Mouse (Mus musculus): ENCODE results near the gene Rpn1. TPM values are rescaled to one million over a fixed set of nuclear protein-coding genes. Genes with fewer than 3 reads are reported as not detected.

The Rpn1 gene
- polyA plus RNA-seq, 1 experiment from 2014 or later = 340 TPM

DNA sequence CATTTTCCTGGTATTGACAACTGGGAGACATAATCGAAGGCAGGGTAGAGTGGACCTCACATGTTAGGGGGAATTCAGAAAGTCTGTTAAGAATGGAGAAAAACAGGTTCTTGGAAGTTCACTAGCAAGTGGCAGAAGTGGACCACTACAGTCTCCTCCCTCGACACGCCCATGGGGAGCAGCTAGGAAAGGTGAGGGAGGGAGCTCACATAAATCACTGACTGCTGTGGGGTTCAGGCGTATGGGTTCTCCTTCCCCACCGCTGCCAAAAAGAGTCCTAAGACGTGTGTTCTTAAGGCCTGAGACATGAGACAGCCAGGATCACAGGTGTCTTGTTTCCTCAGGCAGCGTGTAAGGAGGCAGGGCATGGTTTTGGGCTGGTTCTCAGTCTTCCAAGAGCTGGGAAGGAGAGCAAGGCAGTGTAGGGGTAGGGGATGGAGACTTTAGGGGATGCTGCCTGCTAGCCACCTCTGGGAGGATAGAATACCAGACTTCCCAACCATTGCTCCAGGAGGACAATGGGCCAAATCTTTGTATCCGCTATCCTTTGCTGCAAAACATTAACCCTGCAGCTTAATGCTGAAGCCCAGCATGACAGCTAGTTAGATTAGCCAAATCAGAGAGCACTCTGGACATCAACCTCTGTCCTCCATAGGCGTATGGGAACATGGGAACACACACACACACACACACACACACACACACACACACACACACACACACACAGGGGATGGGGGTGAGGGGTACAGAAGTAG, 30.0 kb upstream of the Rpn1 start:
- no peak for DNase-seq (ENCODE audit: low spot score)
- H3K27ac ChIP-seq = no peak overlapping the region
- 57% methylated on average over 9 of the region's 9 CpGs for WGBS
- H3K4me3 ChIP-seq = no peak overlapping the region
- H3K4me1 ChIP-seq = no peaks in the 10 kb centered on the region
- H3K27me3 ChIP-seq (ENCODE audit: low read depth, poor library complexity, severe bottlenecking) = peaks cover 4% of the 10 kb centered on the region; the same call in 1 of the 2 replicates
- H3K9me3 ChIP-seq (replicated peaks) = no peaks in the 10 kb centered on the region
- H3K36me3 ChIP-seq = no peaks in the 10 kb centered on the region

- Histone ChIP-seq H3K36me3 (no peaks in the 10 kb centered on the region), H3K27me3 (ENCODE audit: low read depth, poor library complexity, severe bottlenecking) (0 out of 2 replicates have a peak, but pooled peaks cover 4% of the 10 kb centered on the region), H3K4me1 (no peaks in the 10 kb centered on the region), H3K4me3 (no peak overlapping the region), H3K27ac (no peak overlapping the region), H3K9me3 (replicated peaks) (no peaks in the 10 kb centered on the region)
- DNase-seq (ENCODE audit: low spot score) = no peak
- 79% methylated on average over 5 of the region's 5 CpGs for WGBS
Measured at GRCm38 (mm10) chr6:88055663-88056062, 28.6 kb upstream of the Rpn1 start.

GRCm38 (mm10) chr6:88056866-88057265, 27.4 kb upstream of the Rpn1 start:
- Histone ChIP-seq H3K27ac (no peak overlapping the region), H3K9me3 (replicated peaks) (no peaks in the 10 kb centered on the region)
- WGBS = 88% methylated on average over 5 of the region's 5 CpGs

GRCm38 (mm10) chr6:88059903-88060302, 24.4 kb upstream of the Rpn1 start:
- H3K4me1 ChIP-seq = no peaks in the 10 kb centered on the region
- H3K27ac ChIP-seq = no peak overlapping the region
- H3K36me3 ChIP-seq = no peaks in the 10 kb centered on the region
- H3K27me3 ChIP-seq (ENCODE audit: low read depth, poor library complexity, severe bottlenecking) = 0 out of 2 replicates have a peak, but pooled peaks cover under 1% of the 10 kb centered on the region
- no peak for DNase-seq (ENCODE audit: low spot score)
- H3K4me3 ChIP-seq = no peak overlapping the region
- no peaks in the 10 kb centered on the region for H3K9me3 ChIP-seq (replicated peaks)
- WGBS = 85% methylated on average over 5 of the region's 5 CpGs

More at GRCm38 (mm10) chr6:88056866-88057265, 27.4 kb upstream of the Rpn1 start:
- no peak overlapping the region for H3K4me3 ChIP-seq
- H3K27me3 ChIP-seq (ENCODE audit: low read depth, poor library complexity, severe bottlenecking) = 0 out of 2 replicates have a peak, but pooled peaks cover 4% of the 10 kb centered on the region
- no peaks in the 10 kb centered on the region for H3K36me3 ChIP-seq
- DNase-seq (ENCODE audit: low spot score) = no peak
- no peaks in the 10 kb centered on the region for H3K4me1 ChIP-seq

- no peak overlapping the region for H3K4me3 ChIP-seq
Measured at GRCm38 (mm10) chr6:88060602-88061001, 23.7 kb upstream of the Rpn1 start.

DNA sequence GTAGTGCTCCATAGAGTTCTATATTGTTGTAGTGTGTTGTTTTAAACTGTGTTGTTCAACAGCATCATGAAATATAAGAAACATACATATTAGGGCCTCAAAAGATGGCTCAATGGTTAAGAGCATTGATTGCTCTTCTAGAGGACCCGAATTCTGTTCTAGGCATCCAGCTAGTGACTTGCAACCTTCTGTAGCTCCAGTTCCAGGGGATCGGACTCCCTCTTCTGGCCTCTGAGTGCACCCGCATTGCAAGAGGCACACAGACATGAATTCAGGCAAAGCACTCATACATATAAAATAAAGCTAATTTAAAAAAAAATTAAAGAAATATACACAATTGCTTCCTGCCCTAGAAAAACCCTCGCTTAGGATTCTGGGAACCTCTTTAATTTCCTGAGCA, 22.9 kb upstream of the Rpn1 start:
- Histone ChIP-seq H3K4me1 (no peaks in the 10 kb centered on the region), H3K27ac (no peak overlapping the region), H3K27me3 (ENCODE audit: low read depth, poor library complexity, severe bottlenecking) (0 out of 2 replicates have a peak, but pooled peaks cover 4% of the 10 kb centered on the region), H3K36me3 (no peaks in the 10 kb centered on the region), H3K4me3 (no peak overlapping the region), H3K9me3 (replicated peaks) (no peaks in the 10 kb centered on the region)
- no peak for DNase-seq (ENCODE audit: low spot score)
- WGBS = 83% methylated on average over 4 of the region's 4 CpGs

More at GRCm38 (mm10) chr6:88060602-88061001, 23.7 kb upstream of the Rpn1 start:
- no peaks in the 10 kb centered on the region for H3K9me3 ChIP-seq (replicated peaks)
- H3K36me3 ChIP-seq = no peaks in the 10 kb centered on the region
- no peak overlapping the region for H3K27ac ChIP-seq
- DNase-seq (ENCODE audit: low spot score) = no peak
- H3K4me1 ChIP-seq = no peaks in the 10 kb centered on the region
- WGBS = 89% methylated on average over 4 of the region's 4 CpGs
- 0 out of 2 replicates have a peak, but pooled peaks cover 4% of the 10 kb centered on the region for H3K27me3 ChIP-seq (ENCODE audit: low read depth, poor library complexity, severe bottlenecking)

DNA sequence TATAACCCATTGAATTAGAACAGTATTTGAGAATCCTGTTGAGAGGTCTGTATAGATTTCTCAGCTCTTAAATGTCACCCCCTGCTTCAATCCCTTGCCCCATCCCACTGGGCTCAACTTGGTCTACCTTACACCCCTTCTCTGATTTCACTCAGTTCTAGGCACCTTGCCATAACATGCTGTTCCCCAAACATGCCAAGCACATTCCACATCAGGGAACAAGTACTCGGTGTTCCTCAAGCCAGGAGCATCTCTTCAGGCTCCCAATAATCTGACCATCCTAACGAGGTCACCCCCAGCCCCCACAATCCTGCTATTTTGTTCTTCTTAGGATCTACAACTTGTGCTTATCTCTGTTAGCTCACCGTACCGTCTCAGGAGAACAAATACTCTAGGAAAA, 21.9 kb upstream of the Rpn1 start:
- Histone ChIP-seq H3K9me3 (replicated peaks) (no peaks in the 10 kb centered on the region), H3K27me3 (ENCODE audit: low read depth, poor library complexity, severe bottlenecking) (0 out of 2 replicates have a peak, but pooled peaks cover 4% of the 10 kb centered on the region), H3K27ac (no peak overlapping the region), H3K4me1 (no peaks in the 10 kb centered on the region), H3K4me3 (no peak overlapping the region), H3K36me3 (no peaks in the 10 kb centered on the region)
- DNase-seq (ENCODE audit: low spot score) = no peak
- WGBS = 84% methylated on average over 4 of the region's 4 CpGs

GRCm38 (mm10) chr6:88064072-88064642, 20.1 kb upstream of the Rpn1 start:
- no peaks in the 10 kb centered on the region for H3K9me3 ChIP-seq (replicated peaks)
- 85% methylated on average over 3 of the region's 3 CpGs for WGBS

GRCm38 (mm10) chr6:88065116-88065515, 19.2 kb upstream of the Rpn1 start:
- 0 out of 2 replicates have a peak, but pooled peaks cover 4% of the 10 kb centered on the region for H3K27me3 ChIP-seq (ENCODE audit: low read depth, poor library complexity, severe bottlenecking)
- peak overlapping the region; percentile 14; the same call in 1 of the 2 replicates for H3K27ac ChIP-seq
- DNase-seq (ENCODE audit: low spot score) = no peak
- no peaks in the 10 kb centered on the region for H3K36me3 ChIP-seq
- no peaks in the 10 kb centered on the region for H3K4me1 ChIP-seq
- H3K9me3 ChIP-seq (replicated peaks) = no peaks in the 10 kb centered on the region
- no peak overlapping the region for H3K4me3 ChIP-seq
- WGBS = 72% methylated on average over 4 of the region's 4 CpGs

More at GRCm38 (mm10) chr6:88064072-88064642, 20.1 kb upstream of the Rpn1 start:
- DNase-seq (ENCODE audit: low spot score) = no peak
- H3K4me3 ChIP-seq = no peak overlapping the region
- H3K27ac ChIP-seq = no peak overlapping the region
- 0 out of 2 replicates have a peak, but pooled peaks cover 4% of the 10 kb centered on the region for H3K27me3 ChIP-seq (ENCODE audit: low read depth, poor library complexity, severe bottlenecking)
- H3K36me3 ChIP-seq = no peaks in the 10 kb centered on the region
- no peaks in the 10 kb centered on the region for H3K4me1 ChIP-seq

DNA sequence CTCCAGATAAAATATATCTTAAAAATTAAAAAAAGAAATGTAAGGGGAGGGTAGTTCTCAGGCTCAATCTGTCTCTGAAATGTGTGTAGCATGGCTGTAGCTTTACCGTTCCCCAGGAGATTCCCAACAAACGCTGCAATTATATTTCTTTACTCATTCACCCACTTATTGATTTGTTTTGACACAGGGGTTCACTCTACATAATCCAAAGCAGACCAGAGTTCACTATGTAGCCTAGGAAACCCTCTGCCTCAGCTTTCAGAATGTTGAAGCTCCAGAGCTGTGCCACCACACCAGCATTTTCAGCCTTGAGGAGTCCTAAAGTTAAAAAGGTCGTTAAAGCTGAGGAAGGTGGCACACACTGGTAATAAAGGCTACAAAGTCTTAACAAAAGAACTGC, 18.3 kb upstream of the Rpn1 start:
- H3K4me1 ChIP-seq = no peaks in the 10 kb centered on the region
- WGBS = 78% methylated on average over 3 of the region's 3 CpGs
- DNase-seq (ENCODE audit: low spot score) = no peak
- H3K27ac ChIP-seq = no peak overlapping the region
- no peaks in the 10 kb centered on the region for H3K36me3 ChIP-seq
- H3K27me3 ChIP-seq (ENCODE audit: low read depth, poor library complexity, severe bottlenecking) = 0 out of 2 replicates have a peak, but pooled peaks cover 4% of the 10 kb centered on the region
- no peak overlapping the region for H3K4me3 ChIP-seq
- no peaks in the 10 kb centered on the region for H3K9me3 ChIP-seq (replicated peaks)

DNA sequence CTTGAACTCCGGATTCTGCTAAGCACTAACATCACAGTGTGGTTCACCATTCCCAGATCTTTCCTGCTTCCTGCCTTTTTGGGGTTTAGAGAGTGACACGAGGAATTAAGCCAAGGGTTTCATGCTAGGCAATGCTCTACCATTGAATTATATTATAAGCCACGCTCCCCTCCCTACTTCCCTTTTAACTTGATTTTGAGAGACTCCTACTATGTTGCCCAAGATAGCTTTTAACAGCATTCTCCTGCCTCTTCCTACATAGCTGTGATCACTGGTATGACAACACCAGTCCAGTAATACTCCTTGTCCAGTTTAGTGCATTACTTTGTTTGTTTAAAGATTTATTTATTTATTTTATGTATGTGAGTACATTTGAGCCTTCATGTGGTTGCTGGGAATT, 16.6 kb upstream of the Rpn1 start:
- WGBS = 61% methylated on average over 3 of the region's 3 CpGs
- DNase-seq (ENCODE audit: low spot score) = no peak
- no peak overlapping the region for H3K27ac ChIP-seq
- no peaks in the 10 kb centered on the region for H3K4me1 ChIP-seq
- H3K27me3 ChIP-seq (ENCODE audit: low read depth, poor library complexity, severe bottlenecking) = 0 out of 2 replicates have a peak, but pooled peaks cover 4% of the 10 kb centered on the region
- H3K36me3 ChIP-seq = no peaks in the 10 kb centered on the region
- no peak overlapping the region for H3K4me3 ChIP-seq
- H3K9me3 ChIP-seq (replicated peaks) = no peaks in the 10 kb centered on the region

GRCm38 (mm10) chr6:88068739-88069138, 15.5 kb upstream of the Rpn1 start:
- WGBS = 93% methylated on average over 1 of the region's 1 CpGs
- H3K9me3 ChIP-seq (replicated peaks) = no peaks in the 10 kb centered on the region
- 0 out of 2 replicates have a peak, but pooled peaks cover 4% of the 10 kb centered on the region for H3K27me3 ChIP-seq (ENCODE audit: low read depth, poor library complexity, severe bottlenecking)
- H3K4me3 ChIP-seq = no peak overlapping the region
- no peak overlapping the region for H3K27ac ChIP-seq
- DNase-seq (ENCODE audit: low spot score) = no peak
- H3K36me3 ChIP-seq = no peaks in the 10 kb centered on the region
- no peaks in the 10 kb centered on the region for H3K4me1 ChIP-seq

- no peak for DNase-seq (ENCODE audit: low spot score)
- 85% methylated on average over 6 of the region's 6 CpGs for WGBS
- Histone ChIP-seq H3K4me1 (peaks cover 5% of the 10 kb centered on the region; the same call in 1 of the 2 replicates), H3K9me3 (replicated peaks) (no peaks in the 10 kb centered on the region), H3K27me3 (ENCODE audit: low read depth, poor library complexity, severe bottlenecking) (no peaks in the 10 kb centered on the region), H3K36me3 (no peaks in the 10 kb centered on the region), H3K27ac (no peak overlapping the region), H3K4me3 (no peak overlapping the region)
Measured at GRCm38 (mm10) chr6:88070468-88070867, 13.8 kb upstream of the Rpn1 start.
